Mouse (Mus musculus): ENCODE measurements around the gene Pcp2. TPM values are rescaled to one million over a fixed set of nuclear protein-coding genes. Genes with fewer than 3 reads are reported as not detected.

Gene Pcp2
- total RNA-seq (2021) = not detected

DNA sequence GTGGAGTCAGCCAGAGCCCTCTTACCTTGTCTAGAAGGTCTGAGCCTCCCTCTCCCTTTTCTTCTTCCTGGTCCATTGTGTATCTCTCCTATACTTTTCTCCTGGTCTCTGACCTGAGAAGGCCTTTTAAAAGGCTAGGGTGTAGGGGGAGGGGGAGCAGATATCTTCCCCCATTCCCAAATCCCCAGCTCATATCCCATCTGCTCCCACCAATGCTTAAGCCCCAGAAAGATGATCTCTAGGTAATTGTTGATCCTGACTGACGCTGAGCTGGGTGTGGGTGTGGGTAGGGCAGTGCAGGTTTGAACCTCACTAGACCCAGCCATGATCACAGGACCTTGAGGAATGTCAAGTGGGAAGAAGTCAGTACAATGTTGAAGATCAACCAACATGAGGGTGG is at the start of gene Pcp2:
Gene Pcp2 (minus strand): TSS at position 101 of the 400 bp plus-strand sequence.
- intact Hi-C loops (cut with DNase I) = no loop called here

DNA sequence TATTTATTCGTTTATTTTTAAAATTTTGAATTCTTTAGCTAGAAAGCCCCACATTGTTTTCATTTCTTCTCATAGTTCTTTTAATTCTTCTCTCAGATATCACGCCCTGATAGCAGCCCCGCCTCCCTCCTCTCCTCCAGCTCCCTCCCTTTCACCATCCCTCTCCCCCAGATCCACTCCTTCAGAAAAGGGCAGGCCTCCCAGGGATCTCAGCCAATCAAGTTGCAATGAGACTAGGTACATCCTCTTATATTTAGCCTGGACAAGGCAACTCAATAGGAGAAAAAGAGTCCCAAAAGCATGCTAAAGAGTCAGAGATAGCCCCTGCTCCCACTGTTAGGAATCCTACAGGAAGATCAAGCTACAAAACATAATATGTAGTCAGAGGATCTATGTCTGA is 49.3 kb upstream of the Pcp2 start:
- intact Hi-C loops (cut with DNase I) = loop anchor here (5.0 kb wide), 1 partner anchor 212 kb away; no protein-coding TSS in a partner anchor

More for the DNA sequence above, at the start of gene Pcp2:
- no peak for DNase-seq (ENCODE audit: low spot score in 2 of 2)

DNA sequence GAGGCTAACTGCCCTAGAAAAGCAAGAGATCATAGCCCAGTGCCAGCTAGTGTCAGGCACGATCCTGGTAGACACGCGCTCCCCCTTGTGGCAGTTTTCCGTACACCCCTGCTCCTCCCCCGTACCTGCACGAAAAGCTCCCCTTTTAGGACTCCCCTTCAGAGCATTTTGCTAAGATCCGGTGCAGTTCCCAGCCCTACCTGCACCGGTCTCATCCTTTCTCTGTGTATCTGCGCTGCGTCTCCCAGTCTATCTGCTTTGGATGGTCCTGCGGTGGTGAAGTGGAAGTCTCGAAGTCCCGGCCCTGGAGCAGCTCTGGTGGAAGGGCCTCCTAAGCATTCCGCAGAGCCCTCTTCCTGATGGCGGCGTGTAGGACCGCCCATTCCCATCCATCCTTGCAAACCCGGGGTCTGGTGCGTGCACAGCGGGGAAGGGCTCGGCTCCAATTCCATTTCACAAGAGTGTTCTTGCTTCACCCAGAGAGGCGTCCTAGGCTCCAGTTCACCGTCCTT is 46.7 kb upstream of the Pcp2 start, which contains the start of gene Fcor:
Gene Fcor (minus strand): TSS at position 383 of the 512 bp plus-strand sequence.
- intact Hi-C loops (cut with DNase I) = loop anchor here (1.0 to 2.0 kb wide), 2 partner anchors 45 to 113 kb away; no protein-coding TSS in a partner anchor
- DNase-seq (ENCODE audit: low spot score in 2 of 2) = peak; percentile 90 to 91

More for the DNA sequence above, 49.3 kb upstream of the Pcp2 start:
- no peak for DNase-seq (ENCODE audit: low spot score in 2 of 2)

DNA sequence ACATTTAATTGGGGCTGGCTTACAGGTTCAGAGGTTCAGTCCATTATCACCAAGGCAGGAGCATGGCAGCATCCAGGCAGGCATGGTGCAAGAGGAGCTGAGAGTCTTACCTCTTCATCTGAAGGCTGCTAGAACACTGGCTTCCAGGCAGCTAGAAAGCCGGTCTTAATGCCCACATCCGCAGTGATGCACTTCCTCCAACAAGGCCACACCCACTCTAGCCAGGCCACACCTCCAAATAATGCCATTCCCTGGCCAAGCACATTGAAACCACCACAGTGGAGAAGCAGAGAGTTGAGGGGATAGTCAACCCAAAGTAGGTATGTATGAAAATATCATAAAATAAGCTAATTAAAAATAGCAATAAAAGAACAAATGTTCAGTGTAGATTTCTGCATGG is 45.0 kb upstream of the Pcp2 start:
- no peak for DNase-seq (ENCODE audit: low spot score in 2 of 2)
- intact Hi-C loops (cut with DNase I) = no loop called here

DNA sequence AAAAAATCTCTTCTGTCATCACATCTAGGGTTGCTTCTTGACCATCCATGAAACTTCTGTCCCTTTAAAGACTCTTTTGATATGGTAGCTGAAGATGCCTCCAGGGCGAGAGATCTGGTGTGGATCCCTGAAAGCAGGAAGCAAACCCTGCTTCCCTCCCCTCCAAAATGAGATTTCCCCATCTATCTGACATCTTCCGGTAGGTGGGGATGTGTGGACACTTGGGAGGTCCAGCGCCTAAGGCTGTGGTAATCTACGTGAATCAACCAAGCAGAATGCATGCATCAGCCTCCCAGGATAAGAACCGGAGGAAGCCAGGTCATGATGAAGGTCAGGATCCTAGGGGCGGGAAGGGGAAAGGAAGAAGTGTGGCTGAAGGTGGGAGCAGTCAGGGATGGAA is 40.2 kb upstream of the Pcp2 start, which contains the start of gene Mcemp1:
Gene Mcemp1 (plus strand): TSS at position 248 of the 400 bp plus-strand sequence.
- no peak for DNase-seq (ENCODE audit: low spot score in 2 of 2)
- intact Hi-C loops (cut with DNase I) = no loop called here

DNA sequence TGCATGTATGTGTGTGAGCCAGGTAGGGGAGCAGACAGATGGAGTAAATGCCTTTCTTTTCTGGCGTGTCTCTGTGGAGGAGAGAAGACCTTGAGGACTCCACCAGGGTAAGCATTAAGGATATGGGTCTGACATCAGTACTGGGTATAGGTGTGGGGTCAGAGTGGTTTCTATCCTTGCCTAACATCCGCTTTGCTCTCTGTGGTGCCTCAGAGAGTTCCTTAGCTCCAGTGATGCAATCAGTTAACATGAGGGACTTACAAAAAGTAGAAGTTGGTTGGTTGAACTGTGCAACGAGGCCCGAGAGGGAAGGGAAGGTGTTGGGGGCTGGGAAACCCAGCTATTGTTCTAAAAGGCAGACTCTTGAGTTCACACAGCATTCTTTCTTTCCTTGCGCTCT is 39.1 kb upstream of the Pcp2 start:
- intact Hi-C loops (cut with DNase I) = no loop called here
- no peak for DNase-seq (ENCODE audit: low spot score in 2 of 2)

DNA sequence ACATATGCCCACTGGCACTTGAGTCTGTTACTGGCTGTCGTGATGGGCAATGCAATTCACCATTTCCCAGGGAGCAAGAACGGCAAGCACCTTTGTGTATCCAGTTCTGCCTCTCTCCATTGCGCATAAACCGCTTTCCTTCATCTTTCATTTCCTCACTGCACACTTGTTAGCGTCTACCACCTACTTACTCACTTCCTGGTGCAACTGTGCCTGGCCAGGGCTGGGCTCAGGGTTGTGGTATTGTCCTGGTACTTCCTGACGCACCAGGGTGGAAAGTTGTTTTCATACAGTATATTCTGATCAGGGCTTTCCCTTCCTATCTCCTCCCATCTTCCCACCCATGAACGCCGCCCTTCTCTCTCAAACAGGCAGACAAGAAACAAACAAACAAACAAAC is 35.5 kb upstream of the Pcp2 start:
- intact Hi-C loops (cut with DNase I) = no loop called here
- DNase-seq (ENCODE audit: low spot score in 2 of 2) = no peak

DNA sequence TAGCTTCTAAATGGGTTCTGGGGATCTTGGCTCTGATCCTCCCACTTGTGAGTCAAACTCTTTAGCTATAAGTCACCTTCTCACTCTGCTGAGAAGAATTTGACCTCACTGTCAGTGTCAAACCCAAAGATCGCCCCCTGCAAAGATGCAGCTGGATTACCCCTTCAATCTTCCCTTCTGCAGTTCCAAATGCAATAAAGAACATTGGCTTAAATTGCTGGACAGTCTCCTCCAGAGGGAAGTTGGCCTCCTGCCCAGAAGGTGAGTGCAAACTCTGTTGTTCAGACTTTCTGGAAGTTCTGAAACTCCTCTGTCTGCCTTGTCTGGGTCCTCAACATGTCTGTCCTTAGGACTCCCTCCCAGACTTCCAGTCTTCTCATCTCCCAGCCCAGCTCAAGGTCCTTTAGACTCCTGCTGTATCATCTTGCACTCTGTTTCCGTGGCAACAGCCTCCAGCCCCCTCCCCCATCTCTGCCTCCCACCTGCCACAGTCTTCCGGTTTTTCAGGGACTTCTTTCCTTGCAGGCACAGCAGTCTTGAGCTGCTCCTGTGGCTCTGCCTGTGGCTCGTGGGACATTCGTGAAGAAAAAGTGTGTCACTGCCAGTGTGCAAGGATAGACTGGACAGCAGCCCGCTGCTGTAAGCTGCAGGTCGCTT is 31.5 kb upstream of the Pcp2 start:
- DNase-seq (ENCODE audit: low spot score in 2 of 2) = peak; percentile 30 to 66
- intact Hi-C loops (cut with DNase I) = no loop called here

DNA sequence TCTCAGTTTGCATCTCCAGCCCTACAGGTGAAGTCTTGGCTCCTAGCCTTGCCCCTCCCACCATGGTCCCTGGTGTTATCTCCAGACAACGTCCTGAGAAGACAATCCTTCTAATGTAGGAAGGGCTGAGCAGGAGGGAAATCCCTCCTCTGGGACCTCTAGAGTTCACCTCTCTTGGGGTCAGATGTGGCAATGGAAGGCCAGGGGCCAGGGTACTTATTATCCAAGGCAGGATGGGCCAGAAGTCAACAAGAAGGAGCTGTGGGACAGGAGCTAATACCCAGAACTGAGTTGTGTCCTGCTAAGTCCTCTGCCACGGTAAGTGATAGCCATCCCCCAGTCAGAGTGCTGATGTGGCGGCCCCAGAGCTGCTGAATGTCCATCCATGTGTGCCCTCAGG is 30.2 kb upstream of the Pcp2 start, which contains the start of gene Retn:
Gene Retn (plus strand): TSS at position 245 of the 400 bp plus-strand sequence.
- DNase-seq (ENCODE audit: low spot score in 2 of 2) = no peak

DNA sequence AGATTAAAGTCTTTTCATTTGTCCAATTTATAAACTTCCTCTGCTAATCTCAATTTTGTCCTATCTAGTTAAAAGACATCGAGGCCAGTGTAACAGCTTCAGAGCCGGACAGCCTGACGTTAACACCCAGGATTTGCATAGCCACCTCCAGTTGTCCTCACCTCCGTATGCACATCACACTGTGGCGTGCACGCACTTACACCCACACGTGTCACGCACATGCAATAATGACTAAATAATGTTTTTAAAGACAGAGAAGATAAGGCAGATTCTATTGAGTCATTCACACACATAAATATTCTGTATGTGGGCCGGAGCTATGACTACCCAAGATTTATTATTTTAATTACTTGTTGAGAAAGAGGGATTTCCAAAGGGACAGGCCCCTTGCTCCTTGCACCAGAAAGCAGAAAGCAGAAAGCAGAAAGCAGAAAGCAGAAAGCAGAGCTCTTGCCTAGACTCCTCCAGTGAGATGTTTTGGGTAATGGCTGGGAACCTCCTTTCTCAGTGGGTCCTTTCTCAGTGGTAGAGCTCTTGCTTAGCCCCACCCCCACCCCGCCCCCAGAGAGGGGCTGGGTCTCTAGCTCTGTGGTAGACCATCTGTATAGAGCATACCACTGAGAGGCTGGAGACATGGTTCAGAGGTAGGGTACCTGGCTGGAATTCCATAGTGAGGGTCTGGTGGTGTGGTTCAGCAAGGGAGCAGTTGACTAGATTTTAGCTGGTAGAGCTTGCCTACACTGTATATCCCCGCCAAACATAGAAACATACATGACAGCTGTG is 29.6 kb upstream of the Pcp2 start:
- DNase-seq (ENCODE audit: low spot score in 2 of 2) = peak; percentile 7 to 24
- intact Hi-C loops (cut with DNase I) = no loop called here

More for the DNA sequence above, 30.2 kb upstream of the Pcp2 start, which contains the start of gene Retn:
- intact Hi-C loops (cut with DNase I) = no loop called here

DNA sequence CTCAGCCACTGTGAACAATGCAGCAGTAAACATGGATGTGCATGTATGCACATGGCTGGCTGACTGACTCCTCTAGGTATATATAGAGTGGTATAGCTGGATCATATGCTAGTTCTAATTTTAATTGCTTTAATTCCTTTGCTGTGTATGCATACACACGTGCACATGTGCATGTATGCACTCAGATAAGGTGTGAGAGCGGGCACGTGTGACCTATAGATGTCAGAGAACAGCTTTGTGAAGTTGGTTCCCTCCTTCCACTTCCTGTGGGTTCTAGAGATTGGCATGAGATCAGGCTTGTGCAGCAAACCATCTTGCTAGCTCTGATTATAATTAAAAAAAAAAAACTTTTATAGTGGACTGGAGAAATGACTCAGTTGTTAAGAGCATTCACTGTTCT is 27.5 kb upstream of the Pcp2 start:
- DNase-seq (ENCODE audit: low spot score in 2 of 2) = no peak
- intact Hi-C loops (cut with DNase I) = no loop called here

DNA sequence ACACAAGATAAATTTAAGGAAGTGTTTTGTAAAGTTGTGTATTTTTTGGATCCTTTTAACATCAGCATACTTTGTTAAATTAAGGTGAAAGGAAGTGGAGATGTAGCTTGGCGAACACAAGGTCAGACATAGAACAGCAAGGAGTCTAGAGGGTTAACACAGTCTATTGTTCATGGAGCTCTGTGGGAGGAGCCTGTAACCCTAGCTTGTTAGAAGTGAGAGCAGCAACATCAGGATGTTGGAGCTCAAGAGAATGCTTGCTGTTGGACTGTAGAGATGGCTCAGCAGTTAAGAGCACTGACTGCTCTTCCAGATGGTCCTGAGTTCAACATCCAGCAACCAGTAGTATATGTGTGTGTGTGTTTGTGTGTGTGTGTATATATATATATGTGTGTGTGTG is 23.6 kb upstream of the Pcp2 start:
- no peak for DNase-seq (ENCODE audit: low spot score in 2 of 2)
- intact Hi-C loops (cut with DNase I) = no loop called here

DNA sequence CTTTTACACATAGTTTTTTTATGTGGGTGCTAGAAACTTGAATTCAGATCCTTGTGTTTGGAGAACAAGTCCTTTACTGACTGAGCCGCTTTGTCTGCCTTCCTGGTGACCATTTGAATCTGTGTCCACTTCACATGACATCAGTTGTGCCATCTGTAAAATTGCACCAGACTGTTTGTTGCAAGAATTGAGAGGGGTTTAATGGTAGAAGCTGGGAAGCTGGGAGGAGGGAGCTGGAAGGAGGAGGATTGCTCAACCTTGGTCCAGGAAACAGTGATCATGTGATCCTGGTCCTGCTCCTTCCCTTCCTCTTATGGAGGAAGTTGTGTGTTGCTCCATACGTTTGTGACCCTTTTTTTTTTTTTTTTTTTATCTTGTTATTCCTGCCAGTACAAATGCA is 22.9 kb upstream of the Pcp2 start:
- no peak for DNase-seq (ENCODE audit: low spot score in 2 of 2)
- intact Hi-C loops (cut with DNase I) = no loop called here

DNA sequence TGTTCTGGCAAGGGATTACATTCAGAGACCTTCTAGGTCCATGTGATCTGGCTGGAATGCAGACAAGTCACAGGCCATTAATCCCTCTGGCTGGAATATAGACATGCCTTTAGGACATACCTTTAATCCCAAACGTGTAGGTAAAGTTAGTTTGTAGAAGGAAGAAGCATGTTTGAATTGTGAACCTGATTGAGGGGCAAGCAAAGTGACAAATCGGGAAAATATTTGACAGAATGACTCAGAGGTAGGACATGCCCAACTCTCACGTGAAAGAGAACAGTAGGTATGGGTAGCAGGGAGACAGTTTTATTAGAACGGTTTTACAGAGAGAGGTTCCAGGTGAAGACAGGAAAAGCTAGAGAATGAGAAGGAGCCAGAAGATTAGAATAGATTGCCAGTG is 22.2 kb upstream of the Pcp2 start:
- intact Hi-C loops (cut with DNase I) = no loop called here

DNA sequence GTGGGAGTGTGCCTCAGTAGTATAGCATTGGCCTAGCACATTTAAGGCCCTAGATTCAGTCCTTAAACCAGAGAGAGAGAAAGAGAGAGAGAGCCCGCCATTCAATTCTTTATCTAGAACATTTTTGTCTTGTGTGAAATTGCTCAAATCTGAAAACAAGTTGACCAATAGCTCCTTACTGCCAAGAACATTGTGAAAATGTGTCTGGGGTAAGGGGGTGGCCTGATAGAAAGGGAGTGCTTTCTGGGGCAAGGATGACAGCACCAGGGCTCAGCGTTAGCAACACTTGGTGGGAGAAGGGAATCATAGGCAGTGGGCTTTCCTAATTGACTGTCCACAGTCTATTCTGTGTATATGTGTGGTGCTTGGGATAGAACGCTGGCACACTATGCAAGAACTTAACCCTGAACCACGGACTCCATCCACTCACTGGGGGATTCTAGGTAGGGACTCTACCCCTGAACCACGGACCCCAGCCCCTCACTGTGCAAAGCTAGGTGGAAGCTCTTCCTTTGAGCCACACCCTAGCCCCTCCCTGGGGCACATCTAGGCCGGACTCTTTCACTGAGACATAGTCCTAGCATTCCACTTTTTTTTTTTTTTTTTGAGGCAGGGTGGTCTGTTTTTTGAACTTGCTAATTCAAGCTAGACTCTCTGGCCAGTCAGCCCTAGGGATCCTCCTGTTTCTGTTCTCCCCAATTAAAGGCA is 21.6 kb upstream of the Pcp2 start:
- DNase-seq (ENCODE audit: low spot score in 2 of 2) = no peak
- intact Hi-C loops (cut with DNase I) = no loop called here

More for the DNA sequence above, 22.2 kb upstream of the Pcp2 start:
- no peak for DNase-seq (ENCODE audit: low spot score in 2 of 2)

DNA sequence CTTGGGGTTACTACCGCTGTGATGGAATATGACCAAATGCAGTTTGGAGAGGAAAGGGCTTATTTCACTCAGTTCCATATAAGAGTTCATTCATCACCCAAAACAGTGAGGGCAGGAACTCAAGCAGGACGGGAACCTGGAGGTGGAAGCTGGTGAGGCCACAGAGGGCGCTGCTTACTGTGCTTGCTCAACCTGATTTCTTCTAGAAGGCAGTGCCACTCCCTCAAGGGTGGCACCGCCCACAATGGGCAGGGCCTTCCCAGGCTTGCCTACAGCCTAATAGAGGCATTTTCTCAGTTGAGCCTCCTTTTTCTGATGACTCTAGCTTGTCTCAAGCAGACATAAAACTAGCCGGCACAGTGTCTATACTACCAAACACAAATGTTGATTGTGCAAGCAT is 20.5 kb upstream of the Pcp2 start:
- intact Hi-C loops (cut with DNase I) = no loop called here
- peak in 1 of 2 experiments; percentile 12 for DNase-seq (ENCODE audit: low spot score in 2 of 2)

DNA sequence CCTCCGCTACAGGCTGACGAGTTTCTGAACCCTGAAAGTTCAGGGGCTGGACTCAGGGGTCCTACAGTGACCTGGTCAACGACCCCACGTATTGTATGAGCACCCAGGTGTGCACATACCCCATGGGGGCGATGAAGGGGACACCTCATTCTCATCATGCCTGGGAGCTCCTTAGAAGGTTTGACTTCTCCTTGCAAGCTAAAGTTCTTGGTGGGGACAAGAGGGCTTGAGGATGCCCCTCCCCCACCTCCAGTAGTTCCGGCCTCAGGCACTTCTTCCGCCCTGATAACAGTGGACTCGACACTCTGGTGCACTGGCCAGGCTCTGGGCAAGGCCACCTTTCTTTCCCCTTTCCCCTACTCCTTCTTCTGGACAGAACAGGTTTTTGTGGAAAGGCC is 6.1 kb upstream of the Pcp2 start:
- intact Hi-C loops (cut with DNase I) = no loop called here
- no peak for DNase-seq (ENCODE audit: low spot score in 2 of 2)

DNA sequence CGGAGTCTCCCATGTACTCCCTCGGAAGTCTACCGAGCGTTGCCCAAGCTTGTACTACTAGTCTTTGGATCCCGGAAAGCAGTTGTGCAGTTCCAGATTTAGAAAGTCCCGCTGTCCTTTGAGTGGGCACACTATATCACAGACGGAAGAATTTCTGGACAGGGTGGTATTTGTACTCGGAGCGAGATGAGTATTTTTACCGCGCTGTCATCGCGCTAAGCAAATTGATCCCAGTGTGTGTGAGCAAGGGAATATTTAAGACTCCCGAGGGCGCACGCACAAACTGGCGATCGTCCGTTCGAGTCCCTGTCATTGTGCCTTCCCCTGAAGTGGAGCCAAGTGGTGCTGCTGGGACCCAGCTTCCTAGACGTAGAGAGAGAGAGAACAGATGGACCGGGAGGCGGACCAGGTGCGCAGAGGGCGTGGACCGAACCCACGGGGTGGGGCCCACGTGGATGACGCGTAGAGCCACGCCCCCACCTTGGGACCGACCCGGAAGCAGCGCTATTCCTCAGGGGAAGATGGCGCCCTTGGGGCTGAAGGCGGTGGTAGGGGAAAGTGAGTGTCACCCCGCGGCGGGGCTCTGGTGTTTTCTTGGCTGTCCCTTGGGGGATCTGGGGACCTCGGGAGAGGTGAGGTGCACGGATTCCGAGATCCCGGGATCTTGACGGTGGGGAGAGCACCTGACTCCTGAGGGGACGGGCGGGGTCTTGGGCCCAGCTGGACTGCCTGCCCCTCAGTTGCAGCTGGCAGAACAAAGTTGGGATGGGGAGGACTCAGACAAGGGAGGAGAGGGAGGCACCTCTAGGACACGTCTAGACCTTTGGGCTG is 5.5 kb upstream of the Pcp2 start, which contains the start of gene Stxbp2:
Gene Stxbp2 (plus strand): TSS at position 309 of the 831 bp plus-strand sequence.
- intact Hi-C loops (cut with DNase I) = loop anchor here (1.0 kb wide), 1 partner anchor 45 kb away; the partner anchor contains the start of gene Trappc5

DNA sequence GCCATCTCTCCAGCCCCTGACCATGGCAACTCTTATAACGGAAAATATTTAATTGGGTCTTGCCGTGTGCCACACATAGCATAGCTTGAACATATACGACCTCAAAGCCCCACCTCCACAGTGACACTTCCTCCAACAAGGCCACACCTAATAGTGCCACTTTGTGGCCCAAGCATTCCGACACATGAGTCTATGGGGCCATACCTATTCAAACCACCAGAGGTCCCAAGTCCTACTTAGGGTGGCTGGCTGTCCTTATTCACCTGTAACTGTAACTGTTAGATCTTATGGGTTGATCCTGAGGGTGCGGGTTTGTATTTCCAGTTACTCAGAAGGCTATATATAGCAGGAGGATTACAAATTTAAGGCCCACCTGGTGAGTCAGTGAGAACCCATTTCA is 2.7 kb upstream of the Pcp2 start:
- peak in 1 of 2 experiments; percentile 52 for DNase-seq (ENCODE audit: low spot score in 2 of 2)
- intact Hi-C loops (cut with DNase I) = no loop called here

More for the DNA sequence above, 5.5 kb upstream of the Pcp2 start, which contains the start of gene Stxbp2:
- DNase-seq (ENCODE audit: low spot score in 2 of 2) = peak; percentile 67 to 79
